Mouse (Mus musculus) left cerebral cortex, adult 2 months (tissue): ENCODE results near the gene Gm43064. TPM values are rescaled to one million over a fixed set of nuclear protein-coding genes. Genes with fewer than 3 reads are reported as not detected.
A peak's percentile ranks its signal among the peaks of the same experiment; 100 is the strongest.

Experiments
- DNase-seq, 2 experiments: peaks; one replicate each; pipeline ENCODE4 v3.0.0; 2021 to 2022; ENCODE audit warnings: low spot score in 2 of 2, mixed read lengths in 1 of 2; ENCODE audit errors: extremely low spot score in 1 of 2
- H3K27ac ChIP-seq: fragments of 200-600 bp; 2 replicates; pipeline ENCODE4 v1.8.1; 2022
- H3K4me3 ChIP-seq: fragments of 200-600 bp; 2 replicates; pipeline ENCODE4 v1.8.1; 2022
- CTCF ChIP-seq: fragments of 200-600 bp; IDR thresholded peaks from 2 replicates; pipeline ENCODE4 v1.8.1; 2022; ENCODE audit warnings: antibody characterized with exemption, mild to moderate bottlenecking, moderate library complexity
- intact Hi-C: fragments of 180-260 bp; cut with DNase I; formaldehyde crosslinking; loops from one replicate; pipeline ENCODE4 v1.15.1; 2025
- total RNA-seq, 2 experiments: library from RNA; stranded (reverse); gene quantifications; 2 replicates each; pipeline ENCODE4 v1.2.3; 2021

Gene Gm43064
- total RNA-seq, 2 experiments from 2014 or later: 0.27 to 0.87 TPM

GRCm38 (mm10) chr3:103858881-103859801, 49.8 kb downstream of the Gm43064 start, which contains the start of gene Ptpn22:
Gene Ptpn22 (plus strand): TSS chr3:103859795.
- intact Hi-C loops: no loop called here
- TF ChIP-seq CTCF: no peak
- DNase-seq: no peak

GRCm38 (mm10) chr3:103859851-103860391, 50.5 kb downstream of the Gm43064 start:
- TF ChIP-seq CTCF: no peak
- H3K4me3 ChIP-seq: no peak overlapping the region
- intact Hi-C loops: no loop called here
- DNase-seq: no peak
- H3K27ac ChIP-seq: no peak overlapping the region

More at GRCm38 (mm10) chr3:103858881-103859801, 49.8 kb downstream of the Gm43064 start, which contains the start of gene Ptpn22:
- Histone ChIP-seq H3K27ac (no peak within 1 kb of the TSS), H3K4me3 (no peak within 1 kb of the TSS)

DNA sequence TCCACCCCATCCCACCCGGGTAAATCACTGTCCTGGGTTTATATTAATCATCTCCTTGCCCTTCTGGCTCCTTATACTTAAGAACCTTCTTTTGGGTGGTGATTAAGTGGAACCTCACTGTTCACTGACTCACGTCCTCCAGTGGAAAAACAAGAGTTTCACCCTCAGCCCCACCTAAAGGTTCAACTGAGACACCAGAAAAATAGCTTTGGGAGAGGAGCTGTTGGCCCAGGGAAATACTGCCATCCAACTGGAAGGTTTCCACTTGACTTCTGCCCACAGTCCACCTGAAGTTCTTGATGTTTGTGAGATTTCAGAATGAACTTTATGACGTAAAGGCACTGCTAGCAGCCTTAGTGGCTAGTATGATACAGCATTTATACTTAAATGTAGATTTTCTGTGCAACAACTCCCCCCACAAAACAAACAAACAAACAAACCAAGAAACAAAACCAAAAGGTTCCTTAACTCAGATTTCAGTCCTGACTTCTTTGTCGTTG, 53.4 kb downstream of the Gm43064 start:
- Histone ChIP-seq H3K4me3 (no peak overlapping the region), H3K27ac (no peak overlapping the region)
- no peak for TF ChIP-seq CTCF
- intact Hi-C loops: no loop called here
- no peak for DNase-seq

- Histone ChIP-seq H3K27ac (no peak overlapping the region), H3K4me3 (no peak overlapping the region)
- TF ChIP-seq CTCF: no peak
- DNase-seq: no peak
- intact Hi-C loops: no loop called here
These were observed 54.8 kb downstream of the Gm43064 start for GRCm38 (mm10) chr3:103864200-103864599.

DNA sequence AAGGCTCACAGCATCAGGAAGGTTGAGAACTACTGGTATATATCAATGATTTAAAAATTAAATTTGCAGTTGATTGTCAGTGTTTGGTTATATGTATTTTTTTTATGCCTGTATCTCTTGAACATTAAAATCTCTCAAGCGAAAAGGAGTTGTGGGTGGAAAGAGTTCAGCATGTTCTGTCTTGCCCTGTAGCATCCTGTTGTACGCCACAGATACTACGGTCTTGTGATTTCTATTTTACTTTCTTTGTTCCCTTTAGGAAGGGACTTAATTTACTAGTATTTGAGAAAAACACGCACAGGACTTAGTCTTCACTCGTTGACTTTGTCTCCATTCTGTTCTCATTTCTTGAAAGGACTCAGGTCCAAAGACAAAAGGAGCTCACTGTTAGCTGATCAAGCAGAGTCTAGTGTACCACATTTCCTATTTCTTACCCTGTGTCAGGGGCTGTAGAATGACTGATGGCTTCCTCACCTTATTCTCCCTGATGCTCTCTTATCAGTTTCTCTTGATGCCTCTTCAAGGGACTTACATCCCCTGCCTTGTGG, 58.1 kb downstream of the Gm43064 start:
- no peak for TF ChIP-seq CTCF
- Histone ChIP-seq H3K4me3 (no peak overlapping the region), H3K27ac (no peak overlapping the region)
- intact Hi-C loops: no loop called here
- no peak for DNase-seq

DNA sequence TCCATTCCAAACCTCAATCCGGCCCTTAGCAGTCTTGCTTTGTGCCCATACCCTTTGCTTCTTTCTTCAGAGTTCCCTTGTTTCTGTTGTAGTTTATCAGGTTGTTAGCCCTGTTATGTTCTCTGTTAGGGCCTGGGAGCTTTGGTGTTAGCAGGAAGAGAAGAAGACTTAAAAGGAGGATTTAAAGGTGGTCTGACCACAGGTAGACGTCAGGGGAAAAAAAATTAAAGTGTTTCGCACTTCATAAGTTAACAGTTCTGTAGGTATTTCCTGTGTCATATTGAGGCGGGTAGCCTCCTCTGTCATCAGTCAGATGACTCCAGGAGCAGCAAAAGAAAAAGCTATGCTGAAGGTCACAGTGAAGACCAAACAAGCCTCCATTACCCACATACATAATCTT, 58.6 kb downstream of the Gm43064 start:
- TF ChIP-seq CTCF: no peak
- H3K27ac ChIP-seq: no peak overlapping the region
- intact Hi-C loops: no loop called here
- H3K4me3 ChIP-seq: no peak overlapping the region
- no peak for DNase-seq

GRCm38 (mm10) chr3:103872663-103873098, 63.3 kb downstream of the Gm43064 start:
- no peak overlapping the region for H3K27ac ChIP-seq
- intact Hi-C loops: no loop called here
- no peak overlapping the region for H3K4me3 ChIP-seq
- DNase-seq: no peak
- no peak for TF ChIP-seq CTCF

GRCm38 (mm10) chr3:103874329-103874728, 65.0 kb downstream of the Gm43064 start:
- no peak for TF ChIP-seq CTCF
- no peak for DNase-seq
- Histone ChIP-seq H3K27ac (no peak overlapping the region), H3K4me3 (no peak overlapping the region)
- intact Hi-C loops: no loop called here

DNA sequence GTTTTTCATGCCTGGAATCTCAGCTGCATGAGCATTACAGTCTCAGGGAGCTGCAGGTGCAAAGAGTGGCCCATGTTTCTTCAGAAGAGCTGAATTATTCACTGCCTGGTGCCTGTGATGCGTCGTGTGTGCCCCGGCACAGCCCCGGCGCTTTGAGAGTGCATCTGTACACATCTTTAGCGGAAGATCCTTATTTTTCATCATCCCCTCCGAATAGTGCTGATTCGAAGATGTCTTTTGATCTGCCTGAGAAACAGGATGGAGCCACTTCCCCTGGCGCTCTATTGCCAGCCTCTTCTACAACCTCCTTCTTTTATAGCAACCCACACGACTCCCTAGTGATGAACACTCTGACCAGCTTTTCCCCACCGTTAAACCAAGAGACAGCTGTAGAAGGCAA, 76.6 kb downstream of the Gm43064 start:
- no peak for DNase-seq
- TF ChIP-seq CTCF: no peak
- Histone ChIP-seq H3K27ac (no peak overlapping the region), H3K4me3 (no peak overlapping the region)
- intact Hi-C loops: loop anchor here (2.0 to 10.0 kb wide), 4 partner anchors 34 to 491 kb away; partner anchors contain the start of genes Ap4b1, Dclre1b and Gm43064

- H3K27ac ChIP-seq: no peak overlapping the region
- intact Hi-C loops: loop anchor here (2.0 to 10.0 kb wide), 4 partner anchors 35 to 493 kb away; partner anchors contain the start of genes Ap4b1, Dclre1b and Gm43064
- DNase-seq: peak; percentile 18 to 30
- TF ChIP-seq CTCF: peak; percentile 82
- H3K4me3 ChIP-seq: no peak overlapping the region
These were observed 78.2 kb downstream of the Gm43064 start for GRCm38 (mm10) chr3:103887581-103887980.

Other genes starting within 250 kb of the Gm43064 start
- 10 to 100 TPM; 12.4 to 14.4 TPM for gene Syt6, start 234.3 kb upstream of the Gm43064 start, total RNA-seq
- 1 to 10 TPM in 1 of 2 experiments, under 1 TPM in 1; 0.18 to 1.3 TPM for gene Atg4a-ps, start 163.5 kb upstream of the Gm43064 start, total RNA-seq
- 10 to 100 TPM; 12.0 to 13.4 TPM for gene Olfml3, start 71.6 kb upstream of the Gm43064 start, total RNA-seq
- not detected for gene Gm10964, start 70.2 kb upstream of the Gm43064 start, total RNA-seq
- 100 to 1,000 TPM; 124 to 128 TPM for gene Hipk1, start 18.0 kb upstream of the Gm43064 start, total RNA-seq
- 1 to 10 TPM; 7.7 to 8.2 TPM for gene Dclre1b, start 129 bp upstream of the Gm43064 start, total RNA-seq
- gene Ap4b1, start 53 bp upstream of the Gm43064 start, total RNA-seq: 10 to 100 TPM; 14.8 to 15.8 TPM
- 1 to 10 TPM; 1.3 to 1.8 TPM for gene Bcl2l15, start 23.0 kb downstream of the Gm43064 start, total RNA-seq
- 1 to 10 TPM; 1.2 to 1.8 TPM for gene Ptpn22, start 50.2 kb downstream of the Gm43064 start, total RNA-seq
- gene Rsbn1, start 104.5 kb downstream of the Gm43064 start, total RNA-seq: 10 to 100 TPM; 23.3 to 26.7 TPM
- 10 to 100 TPM; 43.4 to 48.1 TPM for gene Phtf1, start 158.5 kb downstream of the Gm43064 start, total RNA-seq